Mouse (Mus musculus): ENCODE results near the gene 2010109A12Rik.

- peak; percentile 61 for TF ChIP-seq CTCF (IDR thresholded peaks at IDR 0.05; ENCODE audit: low read depth, low read length)
- TF ChIP-seq POLR2A (IDR thresholded peaks at IDR 0.05; ENCODE audit: extremely low read depth, insufficient read depth, low read length): no peak
Observed at GRCm38 (mm10) chr5:93163541-93163940, 42.8 kb upstream of the 2010109A12Rik start.

All from liver, adult 2 months (tissue).